Mouse (Mus musculus): Measurements from ENCODE around the gene Fndc3b.

DNA sequence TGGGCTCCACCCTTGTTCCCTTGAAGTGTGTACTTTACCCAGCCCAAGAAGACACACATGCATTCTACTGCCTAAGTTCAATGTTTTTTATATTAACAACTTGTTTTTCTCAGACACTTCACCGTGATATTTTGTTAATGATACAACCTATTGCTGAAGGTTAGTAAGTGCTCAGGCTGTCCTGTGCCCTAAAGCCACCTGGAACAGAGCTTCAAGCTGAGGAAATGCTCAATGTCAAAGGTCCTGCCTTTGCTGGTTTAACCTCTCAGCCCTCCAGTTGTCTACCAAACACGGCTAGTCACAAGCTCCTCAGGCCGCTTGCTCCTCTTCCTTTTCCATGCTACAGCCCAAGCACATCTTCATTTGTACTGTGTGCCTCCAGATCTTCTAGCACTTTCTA, 157.3 kb downstream of the Fndc3b start:
- TF ChIP-seq CTCF (IDR thresholded peaks at IDR 0.05; ENCODE audit: low read depth) = no peak
- TF ChIP-seq EP300 (IDR thresholded peaks at IDR 0.05; ENCODE audit: low read depth) = no peak

Data from liver, postnatal 0 days (tissue).